Mouse (Mus musculus): ENCODE measurements around the gene Nop53. TPM values are rescaled to one million over a fixed set of nuclear protein-coding genes. Genes with fewer than 3 reads are reported as not detected.

The Nop53 gene
- polyA plus RNA-seq, 1 experiment from 2014 or later = 111 TPM

DNA sequence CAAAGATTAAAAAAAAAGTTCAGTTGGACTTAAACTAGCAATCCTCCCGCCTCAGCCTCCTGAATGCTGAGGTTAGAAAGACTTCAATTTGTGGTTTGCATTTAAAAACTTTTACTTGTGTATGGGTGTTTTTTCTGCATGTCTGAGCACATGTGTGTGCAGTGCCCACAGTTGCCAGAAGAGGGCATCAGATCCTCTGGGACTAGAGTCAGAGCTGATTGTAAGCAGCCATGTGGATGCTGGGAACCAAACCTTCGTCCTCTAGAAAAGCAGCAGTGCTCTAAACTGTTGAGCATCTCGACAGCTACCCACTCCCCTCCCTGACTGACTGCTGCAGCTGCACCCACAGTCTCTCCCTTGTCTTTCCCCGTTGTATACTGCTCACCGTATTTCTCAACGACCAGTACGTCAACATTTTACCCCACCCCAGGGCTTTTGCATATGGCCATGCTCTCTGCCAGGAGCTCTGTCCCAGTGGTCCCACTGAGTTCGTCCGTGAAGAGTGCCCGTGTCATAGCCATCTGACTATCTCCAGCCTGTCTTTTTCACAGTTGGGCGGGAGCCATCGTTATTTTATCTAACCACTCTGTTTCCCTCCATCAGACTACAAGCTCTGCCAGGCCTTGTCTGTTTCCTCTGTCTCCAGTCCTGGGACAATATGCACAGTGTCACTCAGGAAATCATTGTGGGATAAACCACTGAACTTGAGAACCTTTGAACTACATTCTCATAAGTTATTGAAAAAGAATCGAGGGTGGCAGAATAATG, 7.6 kb upstream of the Nop53 start:
- no peak for ATAC-seq
- no peaks in the 10 kb centered on the region; the same call in 1 of the 2 replicates for H3K9me3 ChIP-seq (ENCODE audit: control insufficient read depth, low read length)
- no peaks in the 10 kb centered on the region; the same call in 1 of the 2 replicates for H3K27me3 ChIP-seq (replicated peaks; ENCODE audit: control insufficient read depth, insufficient read depth, low read length)
- H3K36me3 ChIP-seq (ENCODE audit: control insufficient read depth, insufficient read depth, low read length) = no peaks in the 10 kb centered on the region
- no peak overlapping the region for H3K4me3 ChIP-seq (ENCODE audit: low read length)
- 93% methylated on average over 13 of the region's 13 CpGs for WGBS
- no peak overlapping the region for H3K27ac ChIP-seq (ENCODE audit: low read depth, low read length)
- no peak overlapping the region for H3K9ac ChIP-seq (ENCODE audit: low read depth, low read length)
- H3K4me2 ChIP-seq (ENCODE audit: low read length) = no peak overlapping the region
- peaks cover 5% of the 10 kb centered on the region; the same call in 1 of the 2 replicates for H3K4me1 ChIP-seq (ENCODE audit: control insufficient read depth, insufficient read depth, low read depth, low read length)

DNA sequence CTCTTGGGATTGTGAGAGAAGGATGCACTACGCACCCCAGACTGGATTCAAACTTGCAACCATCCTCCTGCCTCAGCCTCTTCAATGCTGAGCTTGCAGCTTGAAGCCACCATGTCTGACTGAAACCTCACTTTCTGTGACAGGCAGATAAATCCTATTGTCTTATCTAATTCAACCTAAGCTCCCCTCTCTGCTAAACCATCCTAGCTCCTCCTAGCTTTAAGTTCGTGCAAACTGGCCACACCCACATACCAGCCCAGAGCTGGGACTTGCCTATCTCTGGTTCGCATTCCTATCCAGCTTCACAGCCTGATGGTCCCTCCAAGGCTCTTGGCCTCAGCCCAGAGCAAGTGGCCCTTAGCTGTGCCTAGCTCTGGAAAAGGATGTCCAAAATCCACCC, 6.5 kb upstream of the Nop53 start:
- Histone ChIP-seq H3K4me2 (ENCODE audit: low read length) (no peak overlapping the region), H3K27me3 (replicated peaks; ENCODE audit: control insufficient read depth, insufficient read depth, low read length) (no peaks in the 10 kb centered on the region; the same call in 1 of the 2 replicates), H3K4me1 (ENCODE audit: control insufficient read depth, insufficient read depth, low read depth, low read length) (peaks cover 8% of the 10 kb centered on the region; the same call in 1 of the 2 replicates), H3K4me3 (ENCODE audit: low read length) (no peak overlapping the region), H3K27ac (ENCODE audit: low read depth, low read length) (no peak overlapping the region), H3K36me3 (ENCODE audit: control insufficient read depth, insufficient read depth, low read length) (no peaks in the 10 kb centered on the region), H3K9ac (ENCODE audit: low read depth, low read length) (no peak overlapping the region), H3K9me3 (ENCODE audit: control insufficient read depth, low read length) (no peaks in the 10 kb centered on the region; the same call in 1 of the 2 replicates)
- 77% methylated on average over 3 of the region's 3 CpGs for WGBS
- no peak for ATAC-seq

DNA sequence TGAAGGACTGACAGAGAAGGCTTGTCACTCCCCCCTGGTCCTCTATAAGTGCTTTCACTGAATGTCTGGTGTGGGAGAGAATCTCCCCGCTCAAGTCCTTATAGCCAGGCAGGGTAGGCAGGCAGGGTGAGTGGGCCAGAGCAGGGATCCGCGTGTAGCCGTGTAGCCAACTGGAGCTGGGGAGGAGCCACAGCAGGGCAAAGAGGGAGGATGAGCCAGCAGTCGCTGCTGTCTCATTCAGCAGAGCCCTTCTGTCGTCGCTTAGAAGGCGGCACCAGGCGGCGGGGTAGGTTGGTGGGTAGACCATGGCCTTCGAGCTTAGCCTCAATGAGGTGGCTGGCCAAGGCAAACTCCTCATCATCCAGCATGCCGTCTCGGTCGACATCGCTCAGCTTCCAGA, 4.1 kb upstream of the Nop53 start:
- 83% methylated on average over 15 of the region's 15 CpGs for WGBS
- no peaks in the 10 kb centered on the region for H3K36me3 ChIP-seq (ENCODE audit: control insufficient read depth, insufficient read depth, low read length)
- no peaks in the 10 kb centered on the region; the same call in 1 of the 2 replicates for H3K27me3 ChIP-seq (replicated peaks; ENCODE audit: control insufficient read depth, insufficient read depth, low read length)
- no peak for ATAC-seq
- H3K4me3 ChIP-seq (ENCODE audit: low read length) = no peak overlapping the region
- no peak overlapping the region for H3K9ac ChIP-seq (ENCODE audit: low read depth, low read length)
- H3K4me1 ChIP-seq (ENCODE audit: control insufficient read depth, insufficient read depth, low read depth, low read length) = peaks cover 7% of the 10 kb centered on the region
- no peaks in the 10 kb centered on the region; the same call in 1 of the 2 replicates for H3K9me3 ChIP-seq (ENCODE audit: control insufficient read depth, low read length)
- no peak overlapping the region for H3K4me2 ChIP-seq (ENCODE audit: low read length)
- no peak overlapping the region for H3K27ac ChIP-seq (ENCODE audit: low read depth, low read length)

DNA sequence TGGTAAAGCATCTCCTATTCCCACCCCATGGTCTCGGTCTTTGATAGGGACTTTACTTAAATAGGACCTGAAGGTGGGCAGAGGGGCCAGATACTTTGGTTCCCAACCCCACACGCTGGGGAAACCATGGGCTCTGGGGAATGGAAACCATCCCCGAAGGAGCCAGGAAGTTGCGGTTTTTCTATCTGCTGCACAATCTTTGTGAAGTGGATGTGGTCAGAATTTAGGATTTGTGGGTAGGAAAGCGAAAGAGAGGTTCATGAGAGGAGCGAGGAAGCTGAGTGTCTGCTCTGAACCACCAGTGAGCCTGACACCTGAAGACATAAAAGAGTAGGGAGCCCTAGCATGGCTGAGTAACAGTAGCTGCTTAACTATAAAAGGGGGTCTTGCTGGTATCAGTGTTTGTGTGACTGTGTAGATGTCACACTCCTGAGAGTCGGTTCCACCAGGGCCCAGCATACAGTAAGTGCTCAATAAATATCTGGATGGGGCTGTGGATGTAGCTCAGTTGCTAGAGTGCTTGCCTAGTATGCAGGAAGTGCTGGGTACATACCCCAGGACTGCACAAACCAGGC, 3.4 kb upstream of the Nop53 start:
- Histone ChIP-seq H3K27ac (ENCODE audit: low read depth, low read length) (no peak overlapping the region), H3K9ac (ENCODE audit: low read depth, low read length) (no peak overlapping the region), H3K4me3 (ENCODE audit: low read length) (no peak overlapping the region), H3K27me3 (replicated peaks; ENCODE audit: control insufficient read depth, insufficient read depth, low read length) (no peaks in the 10 kb centered on the region), H3K36me3 (ENCODE audit: control insufficient read depth, insufficient read depth, low read length) (0 out of 2 replicates have a peak, but pooled peaks cover under 1% of the 10 kb centered on the region), H3K4me1 (ENCODE audit: control insufficient read depth, insufficient read depth, low read depth, low read length) (peaks cover 14% of the 10 kb centered on the region), H3K9me3 (ENCODE audit: control insufficient read depth, low read length) (no peaks in the 10 kb centered on the region; the same call in 1 of the 2 replicates), H3K4me2 (ENCODE audit: low read length) (no peak overlapping the region)
- WGBS = 90% methylated on average over 7 of the region's 7 CpGs
- no peak for ATAC-seq

DNA sequence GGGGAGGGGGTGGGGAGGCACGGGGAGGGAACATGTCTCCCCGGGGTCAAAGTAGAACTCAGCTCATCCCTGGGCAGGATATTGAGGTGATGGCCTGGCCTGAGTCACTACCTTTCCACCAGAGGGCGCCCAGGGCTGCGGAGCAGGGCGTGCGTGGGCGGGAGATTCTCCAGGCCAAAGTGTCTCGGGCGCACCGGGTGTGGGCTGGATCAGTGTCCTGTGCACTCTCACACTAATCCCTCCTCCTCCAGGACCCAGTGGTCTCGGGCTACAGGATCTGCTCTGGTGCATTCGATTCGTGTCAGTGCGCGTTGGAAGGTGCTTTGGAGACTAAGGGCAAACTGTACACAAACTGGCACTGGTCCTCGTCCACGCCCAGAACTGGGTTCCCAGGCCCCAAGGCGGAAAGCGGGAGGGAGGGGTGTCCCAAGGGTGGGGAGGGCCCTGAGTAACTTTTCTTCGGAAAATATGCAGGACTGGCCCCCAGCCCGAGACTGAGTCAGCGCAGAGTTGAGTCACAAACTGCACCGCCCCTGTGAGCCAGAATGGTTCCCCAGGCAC, 2.6 kb upstream of the Nop53 start:
- peak overlapping the region; percentile 57 for H3K9ac ChIP-seq (ENCODE audit: low read depth, low read length)
- H3K4me3 ChIP-seq (ENCODE audit: low read length) = peak overlapping the region; percentile 9; the same call in 1 of the 2 replicates
- no peak overlapping the region for H3K27ac ChIP-seq (ENCODE audit: low read depth, low read length)
- H3K27me3 ChIP-seq (replicated peaks; ENCODE audit: control insufficient read depth, insufficient read depth, low read length) = no peaks in the 10 kb centered on the region
- H3K4me1 ChIP-seq (ENCODE audit: control insufficient read depth, insufficient read depth, low read depth, low read length) = peaks cover 17% of the 10 kb centered on the region
- 0 out of 2 replicates have a peak, but pooled peaks cover 2% of the 10 kb centered on the region for H3K36me3 ChIP-seq (ENCODE audit: control insufficient read depth, insufficient read depth, low read length)
- H3K4me2 ChIP-seq (ENCODE audit: low read length) = peak overlapping the region; percentile 53
- H3K9me3 ChIP-seq (ENCODE audit: control insufficient read depth, low read length) = no peaks in the 10 kb centered on the region; the same call in 1 of the 2 replicates
- no peak for ATAC-seq
- WGBS = 4% methylated on average over 23 of the region's 23 CpGs

DNA sequence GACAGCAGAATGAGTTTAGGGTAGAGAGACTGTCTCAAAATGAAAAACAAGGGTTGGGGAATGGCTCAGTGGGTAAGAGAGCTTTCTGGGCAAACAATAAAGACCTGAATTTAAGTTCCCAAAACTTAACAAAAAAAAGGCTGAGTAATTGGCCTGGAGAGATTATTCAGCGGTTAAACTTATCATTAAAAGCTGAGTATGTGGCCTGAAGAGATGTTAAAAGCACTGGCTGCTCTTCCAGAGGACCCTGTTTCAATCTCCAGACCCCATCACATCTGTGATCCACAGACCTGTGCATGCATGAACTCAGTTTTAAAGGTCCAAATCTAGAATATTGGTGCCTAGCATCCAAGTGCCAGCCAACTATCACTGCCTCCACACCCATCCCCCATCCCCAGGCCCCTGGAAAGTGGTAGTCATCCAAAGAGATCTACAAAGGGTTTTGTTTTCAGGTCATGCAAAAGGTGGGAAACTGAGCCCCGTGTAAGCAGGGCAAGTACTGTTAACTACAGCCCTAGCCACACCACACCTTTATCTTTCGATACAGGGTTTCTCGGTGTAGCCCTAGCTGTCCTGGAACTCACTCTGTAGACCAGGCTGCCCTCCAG, 1.9 kb upstream of the Nop53 start:
- WGBS = 51% methylated on average over 4 of the region's 4 CpGs
- Histone ChIP-seq H3K9me3 (ENCODE audit: control insufficient read depth, low read length) (no peaks in the 10 kb centered on the region), H3K4me3 (ENCODE audit: low read length) (no peak overlapping the region), H3K27ac (ENCODE audit: low read depth, low read length) (no peak overlapping the region), H3K4me1 (ENCODE audit: control insufficient read depth, insufficient read depth, low read depth, low read length) (peaks cover 17% of the 10 kb centered on the region), H3K4me2 (ENCODE audit: low read length) (peak overlapping the region; percentile 53; the same call in 1 of the 2 replicates), H3K36me3 (ENCODE audit: control insufficient read depth, insufficient read depth, low read length) (peaks cover 3% of the 10 kb centered on the region), H3K9ac (ENCODE audit: low read depth, low read length) (no peak overlapping the region; the same call in 1 of the 2 replicates), H3K27me3 (replicated peaks; ENCODE audit: control insufficient read depth, insufficient read depth, low read length) (no peaks in the 10 kb centered on the region)
- ATAC-seq = no peak

DNA sequence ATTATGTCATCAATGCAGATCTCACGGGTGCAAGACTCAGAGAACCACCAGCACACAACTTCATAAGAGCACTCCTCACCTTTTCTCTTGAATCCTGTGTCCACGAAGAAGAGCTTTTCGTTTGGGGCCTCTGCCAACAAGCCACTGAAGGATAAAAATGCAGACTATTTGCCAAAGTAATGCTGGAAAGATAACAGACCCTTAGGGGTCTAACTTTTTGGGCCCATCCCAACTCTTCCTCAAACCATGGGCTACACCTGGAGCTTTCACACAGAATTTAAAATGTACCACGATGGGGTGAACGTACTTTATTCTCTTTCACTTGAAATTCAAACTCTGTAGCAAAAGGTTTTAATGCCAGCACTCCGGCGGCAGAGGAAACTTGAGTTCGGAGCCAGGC, 663 bp downstream of the Nop53 start:
- peak overlapping the region; percentile 95 for H3K4me2 ChIP-seq (ENCODE audit: low read length)
- WGBS = 8% methylated on average over 8 of the region's 8 CpGs
- no peak for ATAC-seq
- peak overlapping the region; percentile 75 for H3K4me3 ChIP-seq (ENCODE audit: low read length)
- H3K9ac ChIP-seq (ENCODE audit: low read depth, low read length) = peak overlapping the region; percentile 82
- no peaks in the 10 kb centered on the region for H3K9me3 ChIP-seq (ENCODE audit: control insufficient read depth, low read length)
- peaks cover 26% of the 10 kb centered on the region for H3K36me3 ChIP-seq (ENCODE audit: control insufficient read depth, insufficient read depth, low read length)
- H3K27me3 ChIP-seq (replicated peaks; ENCODE audit: control insufficient read depth, insufficient read depth, low read length) = no peaks in the 10 kb centered on the region
- peaks cover 17% of the 10 kb centered on the region for H3K4me1 ChIP-seq (ENCODE audit: control insufficient read depth, insufficient read depth, low read depth, low read length)
- H3K27ac ChIP-seq (ENCODE audit: low read depth, low read length) = peak overlapping the region; percentile 97; the same call in 1 of the 2 replicates

DNA sequence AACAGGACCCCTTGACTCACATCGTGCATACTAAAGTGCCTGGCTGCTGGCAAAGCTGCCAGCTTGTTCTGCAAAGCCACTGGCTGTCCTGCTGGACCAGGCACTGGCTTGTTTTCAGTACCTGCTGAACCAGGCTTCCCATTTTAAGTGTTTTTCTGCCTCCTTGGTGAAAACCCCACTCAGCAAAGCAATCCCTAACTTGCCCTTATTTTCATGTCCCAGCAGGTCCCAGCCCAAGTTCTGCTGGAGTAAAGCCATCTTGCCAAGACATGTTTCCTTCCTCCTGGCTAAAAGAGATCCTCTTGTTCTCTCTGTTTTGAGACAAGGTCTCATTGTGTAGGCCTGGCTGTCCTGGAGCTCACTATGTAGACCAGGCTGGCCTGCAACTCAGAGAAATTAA, 1.6 kb downstream of the Nop53 start:
- Histone ChIP-seq H3K4me2 (ENCODE audit: low read length) (peak overlapping the region; percentile 95), H3K4me1 (ENCODE audit: control insufficient read depth, insufficient read depth, low read depth, low read length) (peaks cover 17% of the 10 kb centered on the region), H3K4me3 (ENCODE audit: low read length) (no peak overlapping the region), H3K27me3 (replicated peaks; ENCODE audit: control insufficient read depth, insufficient read depth, low read length) (no peaks in the 10 kb centered on the region), H3K9ac (ENCODE audit: low read depth, low read length) (no peak overlapping the region), H3K27ac (ENCODE audit: low read depth, low read length) (no peak overlapping the region), H3K9me3 (ENCODE audit: control insufficient read depth, low read length) (no peaks in the 10 kb centered on the region), H3K36me3 (ENCODE audit: control insufficient read depth, insufficient read depth, low read length) (peaks cover 35% of the 10 kb centered on the region)
- no peak for ATAC-seq
- 93% methylated on average over 1 of the region's 1 CpGs for WGBS

DNA sequence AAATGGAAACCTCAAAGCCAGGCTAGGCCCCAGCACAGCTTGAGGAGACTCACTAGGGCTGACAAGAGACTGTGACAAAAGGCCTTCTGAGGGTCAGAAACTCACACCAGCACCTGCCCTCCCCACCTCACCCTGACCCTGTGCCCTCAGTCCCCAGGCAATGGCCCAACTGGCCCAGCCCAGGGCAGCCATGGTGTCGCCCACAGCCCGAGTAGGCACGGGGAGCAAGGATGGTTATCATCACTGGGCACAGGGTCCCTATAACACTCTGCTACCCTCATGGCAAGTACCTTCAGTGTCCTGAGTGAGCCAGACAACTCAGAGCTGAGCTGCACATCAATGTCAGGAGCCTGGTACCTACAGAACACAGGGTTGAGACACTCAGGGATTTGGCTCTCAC, 7.3 kb downstream of the Nop53 start:
- H3K9ac ChIP-seq (ENCODE audit: low read depth, low read length) = no peak overlapping the region
- H3K9me3 ChIP-seq (ENCODE audit: control insufficient read depth, low read length) = no peaks in the 10 kb centered on the region; the same call in 1 of the 2 replicates
- ATAC-seq = no peak
- WGBS = 95% methylated on average over 3 of the region's 3 CpGs
- H3K27ac ChIP-seq (ENCODE audit: low read depth, low read length) = no peak overlapping the region
- H3K36me3 ChIP-seq (ENCODE audit: control insufficient read depth, insufficient read depth, low read length) = peaks cover 62% of the 10 kb centered on the region
- H3K4me3 ChIP-seq (ENCODE audit: low read length) = no peak overlapping the region
- no peak overlapping the region for H3K4me2 ChIP-seq (ENCODE audit: low read length)
- no peaks in the 10 kb centered on the region for H3K27me3 ChIP-seq (replicated peaks; ENCODE audit: control insufficient read depth, insufficient read depth, low read length)
- H3K4me1 ChIP-seq (ENCODE audit: control insufficient read depth, insufficient read depth, low read depth, low read length) = no peaks in the 10 kb centered on the region
